Mouse (Mus musculus): ENCODE results near the gene Fcgr4. TPM values are rescaled to one million over a fixed set of nuclear protein-coding genes. Genes with fewer than 3 reads are reported as not detected.
"Not testable (repeated sequence)": the region's sequence is repeated elsewhere in the genome, so short reads cannot be mapped to it uniquely, and the experiment has no call there.

The Fcgr4 gene
- total RNA-seq, 2 experiments from 2014 or later, result 0.22 TPM; not detected in 1

DNA sequence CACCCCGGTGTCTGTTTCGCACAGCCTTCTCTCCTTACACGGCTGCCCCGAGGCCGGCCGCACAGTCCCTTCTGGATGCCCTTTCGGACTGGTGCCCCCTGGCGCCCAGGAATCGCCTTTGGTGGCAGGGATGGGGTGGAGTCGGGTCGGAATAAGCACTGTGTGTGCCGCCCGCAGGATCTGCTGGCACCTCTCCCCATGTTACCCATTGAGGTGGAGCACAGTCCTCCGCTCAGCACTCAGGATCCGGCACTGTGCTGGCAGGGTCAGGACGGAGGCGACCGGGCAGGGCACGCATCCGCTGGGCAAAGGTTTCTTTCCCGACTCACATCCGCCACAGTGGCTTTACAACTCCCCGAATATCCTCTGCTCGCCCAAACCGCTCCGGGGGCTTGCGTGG, 59.2 kb downstream of the Fcgr4 start:
- DNase-seq (ENCODE audit: extremely low spot score in 1 of 2, low spot score in 1 of 2), result peak in 1 of 2 experiments; percentile 38

DNA sequence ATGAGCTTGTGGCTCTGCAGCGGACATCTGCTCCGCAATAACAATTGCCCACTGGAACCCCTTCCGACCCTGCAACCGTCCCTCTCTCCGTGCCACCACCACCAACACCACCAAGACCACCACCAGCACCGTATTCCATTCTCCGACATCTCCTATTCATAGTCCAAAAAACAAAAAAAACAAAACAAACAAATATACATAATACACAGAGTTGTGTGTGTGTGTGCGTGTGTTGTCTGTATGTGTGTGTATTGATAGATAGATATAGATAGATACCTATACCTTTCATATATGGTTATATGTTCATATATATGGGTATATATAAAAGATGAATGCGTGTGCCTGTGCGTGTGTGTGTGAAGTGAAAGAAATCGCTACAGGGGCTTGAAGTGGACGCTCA, 59.7 kb downstream of the Fcgr4 start:
- not testable (repeated sequence) for DNase-seq (ENCODE audit: extremely low spot score in 1 of 2, low spot score in 1 of 2)

DNA sequence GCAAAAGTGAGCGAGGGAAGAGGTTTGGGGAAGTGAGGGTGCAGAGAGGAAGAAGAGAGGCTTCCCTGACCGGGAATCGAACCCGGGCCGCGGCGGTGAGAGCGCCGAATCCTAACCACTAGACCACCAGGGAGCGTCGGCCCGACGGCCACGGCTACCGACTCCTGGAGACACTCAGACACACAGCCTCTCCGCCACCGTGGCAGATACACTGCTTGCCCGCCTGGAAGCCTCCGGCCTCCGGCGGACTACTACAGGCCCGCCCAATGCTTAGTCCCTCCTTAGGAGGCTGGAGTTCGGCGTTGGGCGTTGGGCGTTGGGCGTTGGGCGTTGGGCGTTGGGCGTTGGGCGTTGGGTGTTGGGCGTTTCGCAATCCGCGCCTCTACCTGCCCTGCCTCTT, 60.6 kb downstream of the Fcgr4 start:
- DNase-seq (ENCODE audit: extremely low spot score in 1 of 2, low spot score in 1 of 2), result not testable (repeated sequence)

Small RNA genes within 50 kb of the gene (microRNA-seq; reads per million reads assigned to microRNA genes)
- gene Gm27552, result 0 reads per million in 2 experiments
- gene Mir6546, result 1.1 to 2.8 reads per million in 2 experiments

Other genes with a start within 250 kb of the Fcgr4 start
- gene Atf6, start 151.1 kb upstream of the Fcgr4 start, total RNA-seq (2021), result 10 to 100 TPM; 46.6 to 49.2 TPM
- under 1 TPM; 0.34 to 0.77 TPM for gene Gm26620, start 133.9 kb upstream of the Fcgr4 start, total RNA-seq (2021)
- 10 to 100 TPM; 13.8 to 19.2 TPM for gene Dusp12, start 133.4 kb upstream of the Fcgr4 start, total RNA-seq (2021)
- gene Fcrlb, start 106.0 kb upstream of the Fcgr4 start, total RNA-seq (2021), result under 1 TPM in 1 of 2 experiments, not detected in 1; 0.54 TPM
- gene Fcrla, start 91.3 kb upstream of the Fcgr4 start, total RNA-seq (2021), result not detected
- 1 to 10 TPM; 3.4 to 3.6 TPM for gene Fcgr2b, start 42.4 kb upstream of the Fcgr4 start, total RNA-seq (2021)
- 10 to 100 TPM; 12.1 to 14.0 TPM for gene Fcgr3, start 46.0 kb downstream of the Fcgr4 start, total RNA-seq (2021)
- 1 to 10 TPM in 1 of 2 experiments, under 1 TPM in 1; 0.52 to 1.5 TPM for gene Cfap126, start 95.0 kb downstream of the Fcgr4 start, total RNA-seq (2021)
- gene Sdhc, start 131.7 kb downstream of the Fcgr4 start, total RNA-seq (2021), result 100 to 1,000 TPM; 204 to 220 TPM
- not detected for gene Mpz, start 131.8 kb downstream of the Fcgr4 start, total RNA-seq (2021)
- 10 to 100 TPM; 42.1 to 43.6 TPM for gene Pcp4l1, start 177.3 kb downstream of the Fcgr4 start, total RNA-seq (2021)
- gene Nr1i3, start 195.1 kb downstream of the Fcgr4 start, total RNA-seq (2021), result under 1 TPM; 0.12 to 0.15 TPM
- 10 to 100 TPM; 81.4 to 85.9 TPM for gene Tomm40l, start 203.6 kb downstream of the Fcgr4 start, total RNA-seq (2021)
- 1 to 10 TPM; 1.9 to 2.3 TPM for gene Apoa2, start 206.1 kb downstream of the Fcgr4 start, total RNA-seq (2021)
- gene Fcer1g, start 215.4 kb downstream of the Fcgr4 start, total RNA-seq (2021), result 10 to 100 TPM; 13.1 to 15.8 TPM
- gene Adamts4, start 231.5 kb downstream of the Fcgr4 start, total RNA-seq (2021), result 10 to 100 TPM; 23.5 to 26.1 TPM
- gene Ndufs2, start 232.5 kb downstream of the Fcgr4 start, total RNA-seq (2021), result 100 to 1,000 TPM; 280 to 296 TPM